Mouse (Mus musculus) kidney, postnatal 36 days (tissue): Measurements from ENCODE around the gene Sirt4.
A peak's percentile ranks its signal among the peaks of the same experiment; 100 is the strongest.
"Not testable (repeated sequence)": the region's sequence is repeated elsewhere in the genome, so short reads cannot be mapped to it uniquely, and the experiment has no call there.

ENCODE experiments used
- DNase-seq, 2 experiments: peaks; one replicate each; pipeline ENCODE4 v3.0.0; 2021 to 2022; ENCODE audit warnings: mixed read lengths in 2 of 2

The Sirt4 gene

GRCm38 (mm10) chr5:115483947-115484920, at the start of gene Sirt4:
TSS of gene Sirt4 (minus strand) at chr5:115484725.
- peak; percentile 84 to 94 for DNase-seq

DNA sequence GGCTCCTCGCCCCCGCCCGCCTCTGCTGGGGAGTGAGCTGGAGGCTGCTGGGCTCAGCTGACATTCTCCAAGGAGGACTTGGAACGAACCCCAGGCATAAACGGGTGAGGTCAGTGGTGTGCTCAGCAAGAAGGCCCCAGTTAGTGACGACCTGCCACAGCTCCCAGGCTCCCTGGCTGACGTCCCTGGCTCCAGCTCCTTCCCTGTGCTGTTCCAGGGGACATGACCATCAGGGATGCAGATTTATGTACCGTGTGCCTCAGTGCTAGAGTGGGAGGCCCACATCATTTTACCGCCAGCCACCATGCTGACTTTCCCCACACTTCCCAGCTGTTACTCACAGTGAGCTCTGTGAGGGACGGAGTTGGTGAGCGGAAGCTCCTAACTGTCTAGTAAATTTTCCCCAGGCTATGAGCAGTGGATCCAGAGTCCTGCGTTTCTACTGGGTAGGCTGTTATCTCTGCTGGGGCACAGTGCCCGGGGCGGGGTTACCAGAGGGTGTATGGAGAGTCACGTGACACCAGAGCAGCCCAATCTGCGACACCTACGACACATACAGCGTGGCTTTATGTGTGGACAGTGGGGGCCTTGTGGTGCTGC, 47.2 kb upstream of the Sirt4 start:
- peak; percentile 81 to 89 for DNase-seq

DNA sequence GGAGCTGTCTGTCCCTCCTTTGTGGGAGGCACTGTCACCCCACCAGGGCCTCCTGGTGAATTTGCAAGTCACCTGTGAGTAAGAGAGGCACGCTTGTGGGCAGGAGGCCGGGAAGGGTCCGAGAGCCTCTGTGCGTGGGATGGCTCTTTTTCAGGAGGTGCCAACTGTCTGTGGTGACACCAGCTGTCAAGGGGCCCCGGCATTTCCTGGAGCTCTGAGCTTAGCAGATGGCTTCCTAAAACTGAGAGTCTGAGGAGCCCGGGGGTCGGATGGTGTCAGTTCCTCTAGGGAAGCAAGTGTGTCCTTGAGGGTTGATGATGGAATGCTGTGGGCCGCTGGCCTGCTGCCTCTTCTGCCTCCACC, 45.9 kb upstream of the Sirt4 start:
- peak; percentile 58 to 69 for DNase-seq

DNA sequence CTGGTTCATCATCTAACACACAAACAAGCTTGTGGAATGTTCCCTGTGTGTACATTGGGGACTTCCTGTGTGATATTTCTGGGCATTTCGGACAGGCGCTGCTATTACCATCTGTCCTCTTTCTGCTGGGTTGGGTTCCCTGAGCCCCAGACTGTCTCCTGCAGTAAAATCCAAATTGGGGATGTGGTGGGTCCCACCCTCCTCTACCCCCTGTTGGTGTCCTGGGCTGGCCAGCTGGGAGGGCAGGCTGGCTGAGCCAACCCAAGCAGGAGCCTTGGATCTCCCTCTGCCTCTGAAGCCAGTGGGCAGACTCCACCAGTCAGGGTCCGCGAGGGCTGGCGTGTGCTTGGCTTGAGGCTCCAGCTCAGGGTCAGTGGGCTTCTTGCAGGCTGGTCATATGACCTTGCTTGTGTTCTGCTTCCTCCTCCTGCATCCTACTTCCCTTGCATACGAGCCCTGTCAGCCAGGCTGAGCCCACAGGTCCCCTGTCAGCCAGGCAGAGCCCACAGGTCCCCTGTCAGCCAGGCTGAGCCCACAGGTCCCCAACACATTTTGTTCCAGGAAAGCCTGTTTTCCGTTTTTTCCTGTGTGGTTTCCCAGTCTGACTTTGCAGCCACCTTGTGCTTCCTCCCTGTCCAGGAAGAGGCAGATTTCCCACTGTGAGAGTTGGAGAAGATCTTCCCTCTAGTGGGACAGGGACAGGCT, 45.4 kb upstream of the Sirt4 start:
- peak in 1 of 2 experiments; percentile 72 for DNase-seq

DNA sequence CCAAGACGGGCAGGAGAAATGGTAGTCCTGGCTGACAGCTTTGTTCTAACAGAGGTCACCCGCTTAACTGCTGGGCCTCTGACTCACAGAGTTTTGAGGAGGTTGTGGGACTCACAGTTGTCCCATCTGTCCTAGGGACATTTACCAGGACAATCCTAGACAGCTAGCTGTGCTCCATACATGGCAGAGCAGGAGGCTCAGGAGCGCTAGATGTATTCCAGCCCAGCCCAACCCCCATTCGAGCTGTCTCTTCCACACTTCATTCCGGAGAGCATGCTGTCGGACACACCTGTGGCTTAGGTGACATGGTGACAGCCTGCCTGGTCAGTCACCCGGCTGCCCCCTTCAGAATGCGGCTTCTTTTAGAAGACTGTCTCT, 44.8 kb upstream of the Sirt4 start:
- no peak for DNase-seq

DNA sequence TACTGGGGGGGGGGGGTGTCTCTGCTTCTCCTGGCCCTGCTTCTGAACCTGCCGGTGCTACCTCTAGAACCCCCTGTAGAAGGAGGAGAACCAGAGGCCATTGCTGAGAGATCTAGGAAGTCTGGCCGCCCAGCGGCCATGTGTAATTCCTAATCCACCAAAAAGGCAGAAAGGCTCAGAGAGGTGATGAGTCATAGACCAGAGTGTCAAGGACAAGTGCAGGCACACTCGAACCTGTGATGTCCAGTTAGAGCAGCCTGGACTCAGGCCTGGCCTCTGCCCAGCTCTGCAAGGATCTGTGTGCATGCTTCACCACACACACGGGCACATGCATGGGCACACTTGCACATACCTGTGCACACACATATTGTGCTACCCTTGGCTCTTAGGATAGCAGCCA, 43.6 kb upstream of the Sirt4 start:
- no peak for DNase-seq

DNA sequence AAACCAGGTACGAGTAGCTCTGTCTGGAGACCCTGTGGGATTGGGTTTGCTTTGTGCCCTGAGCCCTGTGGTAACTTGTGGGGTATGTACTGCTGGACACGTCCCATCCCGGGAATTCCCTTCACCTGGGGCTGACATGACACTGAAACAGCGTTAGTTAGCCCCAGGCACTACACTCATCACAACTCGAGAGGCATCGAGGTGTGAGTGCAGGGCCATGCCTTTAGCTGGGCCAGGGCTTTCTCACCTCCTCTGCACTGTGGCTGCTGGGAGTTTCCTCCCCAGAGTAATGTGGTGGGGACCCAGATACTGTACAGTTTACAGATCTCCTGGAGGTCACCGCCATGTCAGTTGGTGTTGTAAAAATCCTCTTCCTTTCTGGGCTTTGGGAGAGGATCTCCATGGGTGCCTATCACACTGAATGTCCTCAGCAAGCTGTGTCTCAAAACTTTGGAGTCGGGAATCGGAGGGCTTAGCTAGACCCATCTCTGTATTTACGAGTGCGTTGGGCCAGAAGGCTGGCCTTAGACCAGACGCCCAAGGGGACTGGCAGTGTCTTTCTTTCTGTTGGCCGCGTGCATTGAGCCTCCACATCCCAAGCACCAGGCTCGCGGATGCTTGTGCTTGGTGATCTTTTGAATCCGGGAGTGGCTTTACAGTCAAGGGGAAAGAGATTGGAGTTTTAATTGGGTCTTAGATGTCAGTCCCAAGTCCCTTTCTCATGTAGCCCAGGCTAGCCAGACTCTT, 42.1 kb upstream of the Sirt4 start:
- DNase-seq = no peak

- DNase-seq = peak; percentile 64 to 65
Measured at GRCm38 (mm10) chr5:115525943-115526342, 41.4 kb upstream of the Sirt4 start.

DNA sequence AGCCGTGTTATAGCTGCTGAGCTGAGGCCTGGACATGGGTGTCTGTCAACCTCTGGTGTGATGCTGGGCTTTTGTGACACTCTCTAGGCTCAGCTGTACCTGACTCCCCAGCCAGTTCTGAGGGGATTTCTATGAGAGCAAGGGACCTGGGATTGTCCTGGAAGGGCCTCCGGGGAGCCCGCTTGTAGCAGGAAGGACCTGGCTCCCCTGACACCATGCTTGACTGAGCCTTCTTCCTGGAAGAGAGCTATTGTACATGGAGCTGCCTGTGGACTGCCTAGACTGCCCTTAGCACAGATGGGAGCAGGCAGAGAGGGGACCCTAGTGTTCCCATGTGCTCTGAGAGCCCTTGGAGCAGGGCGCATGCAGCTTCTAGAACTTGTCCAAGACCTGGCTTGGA, 40.9 kb upstream of the Sirt4 start:
- peak in 1 of 2 experiments; percentile 30 for DNase-seq

DNA sequence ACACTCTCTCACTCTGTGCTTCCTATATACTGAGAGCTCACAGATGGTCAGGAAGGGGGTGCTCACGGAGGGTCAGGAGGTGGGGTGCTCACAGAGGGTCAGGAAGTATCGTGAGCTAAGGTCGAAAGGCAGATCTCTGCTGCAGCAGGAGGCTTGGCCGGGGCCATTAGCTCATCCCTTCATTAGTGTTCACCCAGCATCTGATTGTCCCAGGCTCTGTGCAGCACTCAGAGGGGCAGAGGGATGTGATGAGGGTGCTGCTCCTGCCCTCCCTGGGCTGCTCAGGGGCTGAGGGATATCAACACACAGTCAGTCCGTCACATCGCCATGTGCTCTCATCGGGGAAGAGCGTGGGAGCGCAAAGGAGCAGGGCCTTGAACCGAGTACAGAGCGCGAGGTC, 39.9 kb upstream of the Sirt4 start:
- no peak for DNase-seq

DNA sequence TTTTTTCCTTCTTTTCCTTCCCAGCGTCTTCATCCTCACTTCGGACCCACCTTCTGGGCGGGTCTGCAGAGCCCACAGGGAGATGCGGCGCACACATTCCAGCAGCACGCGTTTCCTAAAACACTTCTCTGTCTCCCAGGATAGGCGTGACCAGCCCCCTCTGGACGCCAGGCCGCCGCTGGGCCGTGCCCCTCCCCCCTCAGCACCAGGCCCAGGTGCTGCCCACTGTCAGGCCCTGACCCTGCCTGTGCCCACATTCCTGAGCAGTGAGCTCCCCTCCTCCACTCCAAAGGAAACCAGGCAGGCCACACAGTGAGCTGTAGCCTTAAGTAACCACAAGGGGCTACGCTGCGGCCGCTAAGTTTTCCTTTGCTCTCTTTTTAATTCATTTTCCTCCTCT, 39.4 kb upstream of the Sirt4 start:
- peak; percentile 81 to 82 for DNase-seq

GRCm38 (mm10) chr5:115522981-115523499, 38.5 kb upstream of the Sirt4 start:
- peak; percentile 64 to 81 for DNase-seq

DNA sequence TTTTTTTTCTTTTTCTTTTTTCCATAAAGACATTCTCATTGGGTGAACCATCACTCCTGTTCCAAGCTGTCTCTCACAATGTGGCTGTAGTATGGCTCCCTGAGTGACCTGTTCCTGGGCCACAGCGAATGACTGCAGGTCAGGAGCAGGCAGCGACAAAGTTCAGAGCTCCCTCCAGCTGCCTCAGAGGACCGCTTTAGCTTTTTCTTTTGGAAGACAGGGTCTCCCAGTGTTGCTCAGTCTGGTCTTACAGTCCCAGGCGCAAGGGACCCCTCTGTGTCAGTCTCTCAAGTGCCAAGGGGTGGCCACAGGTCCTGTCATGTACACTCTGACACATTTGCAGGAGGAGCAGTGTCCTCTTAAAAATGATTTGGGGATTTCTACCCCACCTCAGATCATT, 38.0 kb upstream of the Sirt4 start:
- DNase-seq = no peak

DNA sequence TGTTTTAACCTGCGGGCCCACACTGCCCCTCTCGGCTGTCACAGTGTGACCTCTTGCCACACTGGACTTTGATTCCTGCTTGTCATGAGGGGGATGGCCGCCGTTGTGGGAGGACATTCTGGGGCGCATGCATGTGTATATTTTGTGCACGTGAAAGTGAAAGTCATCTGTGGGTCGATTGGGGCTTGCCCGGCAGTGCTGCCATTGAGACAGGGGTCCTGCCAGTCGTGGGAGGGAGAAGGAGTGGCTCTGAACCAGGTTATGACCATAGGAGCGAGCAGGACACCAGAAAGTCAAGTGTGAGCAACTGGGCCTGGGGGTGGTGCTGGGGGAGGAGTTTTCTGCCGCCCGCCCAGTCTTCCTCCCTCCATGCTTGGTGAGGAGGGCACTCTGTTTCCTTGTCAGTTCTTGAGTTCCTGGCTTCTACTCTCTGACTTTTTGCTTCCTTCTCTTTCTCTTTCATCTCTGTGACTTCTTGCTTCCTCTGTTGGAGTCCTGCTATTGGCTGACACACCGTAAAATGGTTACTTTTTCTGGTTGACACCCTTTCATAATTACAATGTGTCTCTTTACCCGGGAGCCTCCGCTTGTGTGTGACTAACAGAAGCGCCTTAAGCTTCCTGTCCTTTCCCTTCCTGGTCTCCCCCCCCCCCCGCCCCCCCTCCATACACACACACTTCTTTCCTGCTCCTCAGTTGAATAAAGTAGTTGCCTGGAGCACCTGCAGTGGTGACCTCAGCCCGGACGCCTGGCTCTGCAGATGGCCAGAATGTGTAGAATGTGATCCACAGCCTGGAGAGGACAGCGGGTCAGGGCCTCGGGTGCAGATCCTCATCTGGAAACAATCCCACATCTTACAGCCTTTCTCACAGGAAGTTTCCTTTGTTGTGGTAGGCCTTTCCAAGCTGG, 37.3 kb upstream of the Sirt4 start:
- DNase-seq = peak; percentile 82 to 84

DNA sequence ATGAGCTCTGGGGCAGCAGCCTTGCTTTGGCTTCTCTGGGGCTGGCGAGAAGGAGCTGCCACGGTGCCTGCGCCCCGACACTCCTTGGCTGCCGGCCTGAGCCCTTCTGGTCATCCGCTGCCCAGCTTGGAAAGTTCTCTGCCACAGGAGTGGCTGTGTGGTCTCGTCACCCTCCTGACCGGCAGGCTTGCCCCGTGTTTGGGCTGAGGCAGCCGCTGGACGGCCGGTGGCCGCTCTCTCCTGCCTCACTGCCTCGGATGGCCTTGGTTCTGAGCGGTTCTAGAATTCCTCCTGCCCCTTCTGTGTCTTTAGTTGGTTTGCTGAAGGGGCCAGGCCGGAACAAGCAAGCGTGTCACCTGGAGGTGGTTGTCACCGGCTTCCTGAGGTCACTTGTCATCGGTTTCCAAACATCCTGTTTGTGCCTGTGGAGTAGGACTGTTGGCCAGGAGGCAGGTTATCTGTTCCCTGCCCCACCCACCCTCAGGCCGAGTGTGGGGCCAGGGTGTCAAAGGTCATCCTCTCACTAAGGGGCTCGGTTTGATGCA, 35.9 kb upstream of the Sirt4 start:
- DNase-seq = peak; percentile 71 to 85

DNA sequence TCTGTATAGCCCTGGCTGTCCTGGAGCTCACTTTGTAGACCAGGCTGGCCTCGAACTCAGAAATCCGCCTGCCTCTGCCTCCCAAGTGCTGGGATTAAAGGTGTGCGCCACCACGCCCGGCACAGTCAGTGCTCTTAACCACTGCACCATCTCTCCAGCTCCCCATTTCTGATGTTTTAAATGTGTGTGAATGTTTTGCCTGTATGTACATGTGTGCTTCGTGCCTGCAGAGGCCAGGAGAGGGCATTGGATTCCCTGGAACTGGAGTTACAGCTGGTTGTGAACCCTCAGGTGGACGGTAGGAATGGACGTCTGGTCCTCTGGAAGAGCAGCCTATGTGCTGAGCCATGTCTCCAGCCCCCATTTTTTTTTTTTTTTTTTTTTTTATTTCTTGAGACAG, 33.7 kb upstream of the Sirt4 start:
- not testable (repeated sequence) for DNase-seq

DNA sequence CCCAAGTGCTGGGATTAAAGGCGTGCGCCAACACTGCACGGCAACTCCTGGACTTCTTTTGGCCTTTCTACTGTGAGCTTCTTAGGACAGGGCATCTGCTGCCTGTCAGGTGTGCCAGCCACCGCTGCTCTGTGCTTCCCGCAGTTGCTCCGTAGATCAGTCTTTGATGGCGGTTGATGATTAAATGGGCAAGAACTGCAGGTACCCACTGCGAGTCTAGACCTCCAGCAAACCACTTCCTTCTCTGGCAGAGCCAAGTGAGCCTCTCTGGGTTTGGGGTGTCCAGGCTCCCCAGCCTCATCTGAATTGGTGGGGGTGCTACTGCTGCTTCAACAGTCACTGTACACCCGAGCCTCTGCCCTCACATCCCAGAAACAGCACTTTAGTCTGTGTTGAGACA, 33.0 kb upstream of the Sirt4 start:
- DNase-seq = peak in 1 of 2 experiments; percentile 42

DNA sequence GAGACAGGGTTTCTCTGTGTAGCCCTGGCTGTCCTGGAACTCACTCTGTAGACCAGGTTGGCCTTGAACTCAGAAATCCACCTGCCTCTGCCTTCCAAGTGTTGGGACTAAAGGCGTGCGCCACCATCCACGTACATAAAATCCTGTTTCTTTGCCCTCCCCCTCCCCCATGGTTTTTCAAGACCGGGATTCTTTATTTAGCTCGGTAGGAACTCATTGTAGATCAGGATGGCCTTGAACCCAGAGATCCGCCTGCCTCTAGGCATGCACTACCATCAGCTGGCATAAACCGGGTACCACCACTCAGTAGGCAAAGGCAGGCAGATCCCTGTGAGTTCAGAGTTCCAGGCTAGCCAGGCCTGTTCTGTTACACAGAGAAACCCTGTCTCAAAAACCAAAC, 32.4 kb upstream of the Sirt4 start:
- DNase-seq = no peak

GRCm38 (mm10) chr5:115516081-115516907, 31.8 kb upstream of the Sirt4 start:
- peak in 1 of 2 experiments; percentile 73 for DNase-seq
